Mouse (Mus musculus): ENCODE measurements around the gene Fbxl14. TPM values are rescaled to one million over a fixed set of nuclear protein-coding genes. Genes with fewer than 3 reads are reported as not detected.

Gene Fbxl14
- polyA plus RNA-seq, 1 experiment from 2014 or later, result 17.1 TPM

DNA sequence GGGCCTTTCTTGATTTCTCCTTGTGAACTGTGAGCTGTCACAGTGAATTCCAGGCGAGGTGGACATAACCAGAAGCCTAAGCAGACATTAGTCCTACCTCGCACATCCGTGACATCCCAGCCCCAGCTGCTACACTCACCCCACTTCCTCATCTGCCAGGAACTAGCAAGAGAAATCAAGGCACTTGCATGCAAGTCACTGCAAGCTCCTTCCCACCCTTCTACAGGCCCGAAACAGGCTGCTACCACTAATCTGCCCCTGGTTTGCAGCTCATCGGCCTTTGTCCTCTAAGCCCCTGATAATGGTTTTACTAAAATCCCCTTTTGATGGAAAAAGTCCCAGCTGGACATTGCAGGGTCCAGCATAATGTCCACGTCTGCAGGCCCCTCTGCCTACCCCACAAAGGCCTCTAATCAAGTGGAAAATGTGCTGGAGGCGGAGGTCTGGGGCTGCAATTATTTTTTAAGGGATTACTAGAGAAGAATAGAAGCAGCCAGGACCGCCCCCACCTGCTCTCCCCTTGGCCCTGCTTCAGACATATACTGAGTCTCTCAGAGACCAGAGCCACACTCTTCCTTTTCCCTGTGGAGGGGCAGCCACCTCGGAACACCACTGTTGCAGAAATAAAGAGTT is 12.6 kb downstream of the Fbxl14 start:
- DNase-seq (ENCODE audit: low spot score), result no peak

DNA sequence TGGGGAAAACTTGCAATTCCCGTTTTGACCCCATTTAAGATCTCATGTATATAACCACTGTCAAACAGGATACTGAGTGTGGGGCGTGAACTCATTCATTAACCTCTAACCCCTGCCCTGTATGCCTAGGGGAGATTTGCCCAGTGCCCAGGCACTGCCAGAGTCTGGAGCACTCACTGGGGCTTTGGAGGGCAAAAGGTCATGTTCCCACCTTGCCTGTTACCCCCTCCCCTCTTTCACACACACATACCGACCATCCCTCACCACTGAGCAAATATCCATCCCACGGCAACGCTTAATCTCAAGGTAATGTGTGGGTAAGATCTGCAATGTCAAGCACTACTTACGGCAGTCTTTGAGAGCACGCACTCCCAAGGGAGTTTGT is 13.2 kb downstream of the Fbxl14 start:
- no peak for DNase-seq (ENCODE audit: low spot score)

DNA sequence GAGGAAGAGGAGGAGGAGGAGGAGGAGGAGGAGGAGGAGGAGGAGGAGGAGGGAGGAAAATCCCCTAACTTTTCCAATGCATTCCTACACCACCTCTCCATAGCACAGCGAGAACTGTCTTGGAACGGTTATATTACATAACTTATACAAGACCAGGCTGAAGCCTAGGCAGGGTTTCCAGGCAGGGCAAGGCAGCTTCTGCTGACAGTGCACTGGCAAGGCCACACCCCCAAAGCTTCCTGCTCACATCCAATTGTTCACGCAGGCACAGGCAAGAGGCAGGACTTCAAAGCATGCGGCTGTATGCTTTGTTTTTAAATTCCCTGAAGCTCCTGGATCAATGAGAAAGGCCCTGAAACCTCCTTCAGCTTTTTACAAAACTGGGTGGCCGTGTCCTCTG is 19.8 kb downstream of the Fbxl14 start:
- peak; percentile 78 for DNase-seq (ENCODE audit: low spot score)

DNA sequence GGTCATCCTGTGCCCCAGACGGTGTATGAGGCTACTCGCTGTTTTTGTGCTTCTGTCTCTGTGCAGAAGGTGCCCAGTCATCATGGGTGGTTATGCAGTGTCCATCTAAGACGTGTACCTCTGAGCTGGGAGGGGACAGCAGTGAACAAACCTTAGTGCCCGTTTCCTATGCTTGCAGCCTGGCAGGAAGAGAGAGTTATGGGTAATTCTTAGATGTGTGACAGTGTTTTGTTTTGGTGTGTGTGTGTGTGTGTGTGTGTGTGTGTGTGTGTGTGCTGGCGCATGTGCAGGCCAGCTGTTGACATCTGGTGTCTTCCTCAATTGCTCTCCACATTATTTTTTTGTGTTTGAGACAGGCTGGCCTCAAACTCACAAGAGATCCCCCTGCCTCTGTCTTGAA is 20.6 kb downstream of the Fbxl14 start:
- peak; percentile 50 for DNase-seq (ENCODE audit: low spot score)

DNA sequence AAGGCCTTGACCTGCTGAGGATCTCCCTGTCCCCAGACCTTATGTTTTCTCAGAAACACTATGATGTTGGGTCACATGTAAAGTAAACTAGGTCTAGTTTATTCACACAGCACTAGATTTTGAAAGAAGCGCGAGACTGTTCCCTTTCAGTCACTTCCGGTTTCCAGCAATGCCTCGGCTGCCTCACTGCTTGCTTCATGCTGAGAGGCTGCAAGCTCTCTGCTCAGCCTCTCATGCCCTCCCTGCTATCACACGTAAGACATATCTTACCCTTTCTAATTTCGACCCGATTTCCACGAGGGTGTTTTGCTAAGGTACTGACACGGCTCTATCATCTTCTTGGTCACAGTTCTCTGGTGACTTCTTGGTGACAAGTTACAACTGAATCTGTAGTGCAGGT is 22.6 kb downstream of the Fbxl14 start:
- DNase-seq (ENCODE audit: low spot score), result peak; percentile 74

DNA sequence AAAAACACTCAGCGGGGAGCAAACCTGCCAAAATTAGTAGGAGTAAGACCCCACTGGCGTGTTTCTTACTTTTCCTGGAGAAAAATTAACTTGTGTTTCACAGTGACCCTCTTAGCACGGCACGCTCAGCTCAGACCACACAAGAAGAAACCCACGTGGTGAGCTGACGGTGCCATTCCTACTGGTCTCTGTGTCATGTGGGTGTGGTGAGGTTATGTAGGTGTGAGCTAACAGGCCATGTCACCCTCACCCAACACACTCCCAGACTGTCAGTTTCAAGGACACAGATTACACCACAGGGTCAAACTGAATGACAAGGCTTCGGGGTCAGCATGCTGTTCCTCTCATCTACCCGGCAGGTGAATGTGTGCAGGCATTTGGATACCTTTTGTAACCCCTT is 25.3 kb downstream of the Fbxl14 start:
- no peak for DNase-seq (ENCODE audit: low spot score)

DNA sequence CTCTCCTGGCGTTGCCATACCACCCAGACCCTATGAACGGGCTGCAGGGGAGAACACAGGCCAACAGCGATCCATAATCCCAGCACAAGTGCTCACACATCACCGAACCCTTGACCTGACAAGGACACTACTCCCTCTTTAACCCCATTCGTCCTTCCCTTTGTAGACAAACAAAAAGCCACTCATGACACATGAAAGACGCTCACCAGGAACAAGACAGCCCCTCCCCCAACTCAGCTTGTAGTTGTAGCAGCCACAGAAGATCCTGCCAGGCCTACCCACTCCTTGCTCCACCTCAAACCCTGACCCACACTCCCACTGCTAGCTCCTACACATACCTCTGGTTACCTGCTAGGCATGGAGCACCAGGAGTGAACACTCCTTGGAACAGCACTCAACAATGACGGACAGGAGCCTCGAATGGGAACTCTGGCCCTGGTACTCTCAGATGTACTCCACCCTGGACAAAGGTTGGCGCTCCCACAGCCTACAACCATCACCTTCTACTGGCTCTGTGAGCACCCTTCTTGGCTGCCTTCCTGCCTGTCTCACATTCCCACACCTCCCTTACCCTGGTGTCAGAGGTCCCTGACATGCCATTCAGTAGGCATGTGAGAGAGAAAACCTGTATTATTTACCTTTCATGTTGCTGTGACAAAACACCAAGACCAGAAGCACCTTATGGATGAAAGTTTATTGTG is 26.2 kb downstream of the Fbxl14 start:
- DNase-seq (ENCODE audit: low spot score), result peak; percentile 51

DNA sequence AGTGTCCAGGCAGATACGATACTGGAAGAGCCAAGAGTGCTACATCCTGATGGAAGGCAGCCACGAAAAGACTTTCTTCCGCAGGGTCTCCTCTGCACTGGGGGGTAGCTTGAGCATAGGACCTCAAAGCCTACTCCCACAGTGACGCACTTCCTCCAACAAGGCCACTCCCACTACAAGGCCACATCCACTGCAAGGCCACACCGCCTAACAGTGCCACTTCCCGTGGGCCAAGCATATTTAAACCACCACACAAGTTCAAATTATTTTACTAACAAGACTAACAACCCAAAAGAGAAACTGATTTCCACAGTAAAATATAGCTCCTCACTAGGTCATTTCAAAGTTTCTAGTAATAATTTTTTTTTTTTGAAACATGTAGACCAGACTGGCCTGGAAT is 28.8 kb downstream of the Fbxl14 start:
- DNase-seq (ENCODE audit: low spot score), result peak; percentile 32

DNA sequence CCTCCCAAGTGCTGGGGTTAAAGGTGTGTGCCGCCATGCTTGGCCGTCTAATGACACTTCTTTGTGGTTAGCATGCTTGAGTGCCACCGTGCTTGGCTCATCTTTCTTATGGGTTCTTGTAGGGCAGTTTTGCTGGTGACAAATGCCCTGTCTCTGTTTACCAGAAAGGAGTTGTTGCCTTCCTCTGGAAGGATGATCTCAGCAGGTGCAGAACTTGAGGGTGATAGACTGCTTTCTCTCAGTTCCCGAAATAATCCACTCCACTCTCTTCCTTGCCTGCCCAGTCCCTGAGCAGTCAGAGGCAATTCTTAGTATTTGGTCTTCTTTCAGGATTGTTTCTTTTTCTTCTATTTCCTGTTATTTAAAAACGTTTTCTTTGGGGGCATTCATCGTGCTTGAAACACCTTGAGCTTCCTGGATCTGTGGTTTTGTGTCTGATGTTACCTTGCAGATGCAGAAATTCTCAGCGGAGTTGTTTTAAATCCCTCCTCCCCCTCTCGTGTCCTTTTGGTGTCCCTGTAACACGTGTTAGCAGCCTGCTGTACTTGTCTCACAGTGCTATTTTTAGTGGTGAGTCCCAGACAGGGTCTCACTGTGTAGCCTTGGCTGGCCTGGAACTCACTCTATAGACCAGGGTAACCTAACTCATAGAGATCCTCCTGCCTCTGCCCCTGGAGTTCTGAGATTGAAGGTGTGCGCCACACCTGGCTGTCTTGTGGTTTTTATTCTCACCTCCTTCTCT is 29.3 kb downstream of the Fbxl14 start:
- peak; percentile 84 for DNase-seq (ENCODE audit: low spot score)

DNA sequence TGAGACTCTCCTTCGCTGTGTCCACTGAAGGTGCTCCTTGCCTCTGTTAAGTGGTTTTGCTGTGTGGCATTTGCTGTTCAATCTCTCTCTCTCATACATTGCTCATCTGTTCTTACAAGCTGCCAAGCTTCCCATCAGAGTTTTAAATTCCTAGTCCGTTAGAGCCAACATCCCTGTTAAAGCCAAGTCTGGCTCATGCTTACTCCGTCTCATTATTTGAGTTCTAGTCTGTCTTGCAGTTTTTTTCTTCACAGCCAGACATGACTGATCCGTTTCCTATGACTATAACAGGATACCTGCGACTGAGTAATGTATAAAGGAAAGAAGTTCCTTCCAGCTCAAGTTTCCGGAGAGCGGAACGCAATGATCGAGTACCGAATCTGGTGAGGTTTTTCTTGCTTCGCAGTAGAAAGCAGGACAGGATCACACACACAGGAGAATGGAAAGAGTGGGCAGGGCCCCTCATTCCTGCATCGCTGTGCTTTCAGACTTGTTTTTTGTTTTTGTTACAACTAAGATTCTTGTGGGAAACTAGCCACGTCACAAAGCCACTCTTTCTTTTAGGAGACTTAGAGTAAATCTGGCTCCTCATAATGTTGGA is 30.1 kb downstream of the Fbxl14 start:
- DNase-seq (ENCODE audit: low spot score), result no peak

DNA sequence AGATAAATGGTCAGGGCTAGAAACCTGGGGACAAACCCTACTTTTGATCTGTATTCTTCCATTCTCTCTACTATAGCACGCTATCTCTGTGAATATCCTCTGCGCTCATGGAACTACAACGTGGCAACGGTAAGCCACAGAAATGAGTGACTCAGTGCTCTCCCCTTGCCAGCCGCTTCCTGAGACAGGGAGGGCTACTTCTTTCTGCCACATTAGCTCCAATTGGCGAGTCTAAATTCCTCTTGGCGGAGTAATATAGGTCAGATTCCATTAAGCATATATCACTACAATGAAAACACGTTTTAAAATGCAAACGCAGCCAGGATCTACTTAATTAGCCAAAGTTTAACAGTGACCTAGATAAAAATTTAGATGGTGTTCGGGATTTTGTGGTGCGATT is 33.2 kb downstream of the Fbxl14 start:
- no peak for DNase-seq (ENCODE audit: low spot score)

DNA sequence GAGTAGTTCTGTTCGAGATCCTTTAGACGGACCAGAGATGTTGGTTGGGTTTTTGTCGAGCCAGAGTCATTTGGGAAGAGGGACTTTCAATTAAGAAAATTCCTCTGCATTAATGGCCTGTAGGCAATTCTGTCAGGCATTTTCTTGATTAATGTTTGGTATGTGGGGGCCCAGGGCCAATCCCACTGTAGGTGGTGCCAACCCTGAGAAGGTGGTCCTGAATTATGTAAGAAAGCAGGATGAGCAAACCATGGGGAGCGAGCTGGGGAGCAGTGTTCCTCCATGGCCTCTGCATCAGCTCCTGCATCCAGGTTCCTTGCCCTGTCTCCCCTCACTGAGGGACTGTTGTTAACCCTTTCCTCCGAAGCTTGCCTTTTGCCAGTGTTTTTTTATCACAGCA is 34.0 kb downstream of the Fbxl14 start:
- DNase-seq (ENCODE audit: low spot score), result no peak

DNA sequence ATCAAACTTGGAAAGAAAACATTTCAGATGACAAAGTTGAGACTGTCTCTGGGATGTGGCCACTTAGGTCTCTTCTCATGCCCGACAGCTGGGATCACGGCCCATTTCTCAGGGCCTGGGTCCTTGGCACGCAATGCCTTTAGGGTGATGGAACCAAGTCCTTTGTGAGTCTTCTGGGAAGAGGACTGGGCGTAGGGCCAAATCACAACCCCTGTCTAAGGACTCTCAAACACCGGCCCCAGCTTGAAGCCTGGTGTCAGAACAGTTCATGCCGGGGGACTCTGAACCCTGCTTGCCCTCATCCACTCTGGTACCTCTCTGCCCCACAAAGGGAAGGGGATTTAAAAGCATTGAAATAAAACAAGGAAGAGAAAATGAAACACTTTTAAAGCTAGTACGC is 34.6 kb downstream of the Fbxl14 start:
- no peak for DNase-seq (ENCODE audit: low spot score)

DNA sequence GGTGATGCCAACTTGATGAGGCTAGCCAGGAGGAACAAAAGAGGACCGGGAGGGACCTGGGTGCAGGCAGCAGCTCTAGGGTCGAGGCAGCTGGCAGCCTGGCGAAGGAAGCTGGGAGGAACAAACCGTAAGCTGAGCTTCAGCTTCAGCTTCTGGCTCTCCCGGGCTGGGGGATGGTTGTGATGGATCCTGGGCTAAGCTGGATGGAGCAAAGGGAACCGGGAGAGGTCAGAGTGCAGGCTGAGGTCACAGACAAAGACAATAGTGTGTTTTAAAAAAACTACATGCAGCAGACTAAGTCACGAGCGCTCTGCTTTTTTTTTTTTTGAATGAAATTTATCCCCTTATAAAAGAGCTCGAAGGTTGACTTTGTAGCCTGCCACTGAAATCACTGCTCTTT is 41.3 kb downstream of the Fbxl14 start:
- DNase-seq (ENCODE audit: low spot score), result no peak

DNA sequence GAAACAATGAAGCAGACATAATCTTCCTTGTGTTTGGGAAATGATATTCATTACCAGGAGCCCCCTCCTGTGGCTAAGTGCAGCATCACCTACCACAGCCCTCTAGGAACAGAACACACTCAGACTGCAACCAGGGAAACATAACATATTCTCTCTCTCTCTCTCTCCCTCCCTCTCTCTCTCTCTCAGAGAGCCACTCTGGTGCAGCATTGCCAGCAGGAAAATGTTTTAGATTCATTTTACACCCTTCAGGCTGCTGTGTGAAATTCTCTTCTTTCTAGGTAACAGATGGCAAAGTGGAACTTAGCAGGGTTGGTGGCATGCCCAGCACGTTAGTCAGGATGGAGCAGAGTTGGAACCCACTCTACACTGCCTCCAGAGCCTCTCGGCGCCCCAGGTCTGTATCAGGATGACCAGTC is 42.0 kb downstream of the Fbxl14 start:
- no peak for DNase-seq (ENCODE audit: low spot score)

DNA sequence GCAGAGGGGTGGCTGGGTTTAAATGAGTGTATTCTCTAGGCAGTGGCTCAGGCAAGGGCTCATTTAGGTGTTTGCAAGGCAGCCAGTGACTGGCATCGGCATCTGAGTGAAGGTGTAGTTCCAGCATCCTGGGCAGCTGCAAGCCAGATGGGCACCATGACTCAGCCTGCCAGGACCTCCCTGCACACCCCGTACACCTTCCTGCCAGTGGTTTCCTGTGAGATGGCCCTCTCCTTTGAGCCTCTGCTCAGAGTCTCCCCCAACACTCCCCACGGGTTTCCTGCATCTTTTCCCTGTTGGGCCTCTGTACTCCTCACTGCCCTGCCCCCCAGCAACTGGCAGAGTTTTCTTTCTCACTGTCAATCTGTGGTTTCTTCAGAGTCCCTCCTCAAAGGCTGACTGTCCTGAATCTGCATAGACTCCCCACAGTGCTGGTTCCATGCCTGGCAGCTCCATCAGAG is 42.5 kb downstream of the Fbxl14 start:
- DNase-seq (ENCODE audit: low spot score), result peak; percentile 73

DNA sequence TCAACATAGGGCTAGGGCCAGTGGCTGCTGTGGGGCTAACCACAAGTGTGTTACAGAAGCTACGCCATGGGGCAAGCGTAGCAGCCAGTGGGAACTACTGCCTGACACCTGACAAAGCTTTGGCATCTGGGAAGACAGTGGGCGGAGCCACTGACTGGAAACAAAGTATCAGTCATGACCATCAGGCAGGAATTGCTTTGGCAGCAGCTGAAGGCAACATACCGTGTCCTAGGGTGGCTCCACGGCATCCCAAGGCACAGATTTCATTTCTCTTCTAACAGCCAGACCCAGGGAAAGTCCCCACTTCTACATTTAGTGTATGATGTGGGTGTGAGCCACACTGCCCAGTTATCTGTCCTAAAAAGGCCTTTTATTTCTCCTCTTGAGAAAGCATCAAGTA is 47.0 kb downstream of the Fbxl14 start:
- DNase-seq (ENCODE audit: low spot score), result no peak

DNA sequence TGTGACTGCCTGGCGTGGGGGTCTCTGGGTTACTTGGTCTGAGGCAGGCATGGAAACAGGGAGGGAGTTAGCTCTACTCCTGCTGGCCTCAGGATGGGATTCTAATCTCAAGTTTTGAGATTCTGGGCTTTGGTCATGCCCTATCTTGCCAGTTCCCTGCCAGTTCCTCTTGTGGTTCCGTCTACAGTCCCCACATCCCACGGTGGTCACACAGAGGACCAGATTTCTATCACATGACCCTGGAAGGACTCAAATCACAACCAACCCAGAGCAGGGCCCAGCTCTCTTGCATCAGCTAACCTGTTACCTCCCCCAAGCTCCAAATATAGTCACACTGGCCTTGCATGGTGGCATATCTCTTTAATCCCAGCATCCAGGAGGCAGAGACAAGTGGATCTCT is 50.2 kb downstream of the Fbxl14 start:
- DNase-seq (ENCODE audit: low spot score), result no peak

Data from thymus, postnatal 0 days (tissue).